Mouse (Mus musculus): ENCODE results near the gene Bpgm.

Gene Bpgm

GRCm38 (mm10) chr6:34475974-34476794 lies at the start of gene Bpgm:
Bpgm (plus strand) TSS chr6:34476207.
- DNase-seq (ENCODE audit: low read depth, low spot score): peak; percentile 99

- no peak for DNase-seq (ENCODE audit: low read depth, low spot score)
Observed at GRCm38 (mm10) chr6:34439006-34439405, 37.0 kb upstream of the Bpgm start.

- peak; percentile 12 for DNase-seq (ENCODE audit: low read depth, low spot score)
Observed at GRCm38 (mm10) chr6:34441556-34442257, 34.3 kb upstream of the Bpgm start.

GRCm38 (mm10) chr6:34443791-34444190 lies 32.2 kb upstream of the Bpgm start:
- no peak for DNase-seq (ENCODE audit: low read depth, low spot score)

GRCm38 (mm10) chr6:34447961-34448360 lies 28.0 kb upstream of the Bpgm start:
- DNase-seq (ENCODE audit: low read depth, low spot score): peak; percentile 81

- no peak for DNase-seq (ENCODE audit: low read depth, low spot score)
Observed at GRCm38 (mm10) chr6:34448696-34449095, 27.3 kb upstream of the Bpgm start.

- no peak for DNase-seq (ENCODE audit: low read depth, low spot score)
Observed at GRCm38 (mm10) chr6:34452963-34453770, 22.8 kb upstream of the Bpgm start.

- no peak for DNase-seq (ENCODE audit: low read depth, low spot score)
Observed at GRCm38 (mm10) chr6:34459456-34459855, 16.6 kb upstream of the Bpgm start.

- DNase-seq (ENCODE audit: low read depth, low spot score): no peak
Observed at GRCm38 (mm10) chr6:34460651-34461050, 15.4 kb upstream of the Bpgm start.

- no peak for DNase-seq (ENCODE audit: low read depth, low spot score)
Observed at GRCm38 (mm10) chr6:34463582-34463981, 12.4 kb upstream of the Bpgm start.

- no peak for DNase-seq (ENCODE audit: low read depth, low spot score)
Observed at GRCm38 (mm10) chr6:34471434-34472110, 4.4 kb upstream of the Bpgm start.

- no peak for DNase-seq (ENCODE audit: low read depth, low spot score)
Observed at GRCm38 (mm10) chr6:34473346-34473745, 2.7 kb upstream of the Bpgm start.

GRCm38 (mm10) chr6:34474031-34474430 lies 2.0 kb upstream of the Bpgm start:
- peak; percentile 64 for DNase-seq (ENCODE audit: low read depth, low spot score)

GRCm38 (mm10) chr6:34475391-34475790 lies 616 bp upstream of the Bpgm start:
- DNase-seq (ENCODE audit: low read depth, low spot score): no peak

- DNase-seq (ENCODE audit: low read depth, low spot score): no peak
Observed at GRCm38 (mm10) chr6:34478036-34478435, 2.0 kb downstream of the Bpgm start.

- DNase-seq (ENCODE audit: low read depth, low spot score): no peak
Observed at GRCm38 (mm10) chr6:34478677-34479360, 2.8 kb downstream of the Bpgm start.

- DNase-seq (ENCODE audit: low read depth, low spot score): no peak
Observed at GRCm38 (mm10) chr6:34479531-34479930, 3.5 kb downstream of the Bpgm start.

- no peak for DNase-seq (ENCODE audit: low read depth, low spot score)
Observed at GRCm38 (mm10) chr6:34480749-34481148, 4.7 kb downstream of the Bpgm start.

- DNase-seq (ENCODE audit: low read depth, low spot score): no peak
Observed at GRCm38 (mm10) chr6:34481349-34481748, 5.3 kb downstream of the Bpgm start.

- no peak for DNase-seq (ENCODE audit: low read depth, low spot score)
Observed at GRCm38 (mm10) chr6:34482842-34483241, 6.8 kb downstream of the Bpgm start.

GRCm38 (mm10) chr6:34483390-34483789 lies 7.4 kb downstream of the Bpgm start:
- DNase-seq (ENCODE audit: low read depth, low spot score): peak; percentile 23

Measured in ES-CJ7 (cell line).